Mouse (Mus musculus) MEL (cell line): ENCODE measurements around the gene Mdk. TPM values are rescaled to one million over a fixed set of nuclear protein-coding genes. Genes with fewer than 3 reads are reported as not detected.

Experiments used
- DNase-seq: peaks from one replicate; pipeline ENCODE4 v3.0.0; 2011; ENCODE audit warnings: low read depth, low spot score
- H3K27ac ChIP-seq: 2 replicates; pipeline ENCODE4 v1.5.1; 2012; ENCODE audit warnings: low read depth, mild to moderate bottlenecking, control low read depth, low read length, moderate library complexity; ENCODE audit not compliant: control insufficient read depth
- H3K27me3 ChIP-seq, 2 experiments: fragments of 150-350 bp in 1 of 2; sonication (generic) in 1 of 2; 2 replicates each; pipeline ENCODE4 v1.6.1; 2012; ENCODE audit warnings: low read length in 2 of 2, mild to moderate bottlenecking in 2 of 2, improper control_type of control experiment in 1 of 2, moderate library complexity in 1 of 2; ENCODE audit not compliant: insufficient read depth in 2 of 2, control insufficient read depth in 1 of 2
- H3K36me3 ChIP-seq, 2 experiments: 2 replicates each; pipeline ENCODE4 v1.6.1; 2012 to 2014; ENCODE audit warnings: low read length in 2 of 2, improper control_type of control experiment in 1 of 2, inconsistent platforms in 1 of 2, mild to moderate bottlenecking in 1 of 2; ENCODE audit not compliant: insufficient read depth in 2 of 2, control insufficient read depth in 1 of 2
- H3K4me1 ChIP-seq, 2 experiments: fragments of 150-350 bp in 1 of 2; sonication (generic) in 1 of 2; 2 replicates each; pipeline ENCODE4 v1.6.1; 2012; ENCODE audit warnings: low read length in 2 of 2, improper control_type of control experiment in 1 of 2, mild to moderate bottlenecking in 1 of 2; ENCODE audit not compliant: insufficient read depth in 2 of 2, control insufficient read depth in 1 of 2
- H3K4me3 ChIP-seq, 2 experiments: fragments of 150-350 bp in 1 of 2; sonication (generic) in 1 of 2; 2 replicates each; pipeline ENCODE4 v1.5.1; 2012; ENCODE audit warnings: low read depth in 2 of 2, low read length in 2 of 2, mild to moderate bottlenecking in 2 of 2, moderate library complexity in 2 of 2, control low read depth in 1 of 2, improper control_type of control experiment in 1 of 2; ENCODE audit not compliant: control insufficient read depth in 1 of 2, insufficient read depth in 1 of 2
- H3K79me2 ChIP-seq: 2 replicates; pipeline ENCODE4 v1.6.1; 2012; ENCODE audit warnings: mild to moderate bottlenecking, low read length, moderate library complexity; ENCODE audit not compliant: control insufficient read depth, poor library complexity, insufficient read depth
- H3K9ac ChIP-seq: 2 replicates; pipeline ENCODE4 v1.6.1; 2012; ENCODE audit warnings: low read depth, mild to moderate bottlenecking, control low read depth, low read length, moderate library complexity; ENCODE audit not compliant: control insufficient read depth, poor library complexity, severe bottlenecking
- H3K9me3 ChIP-seq: fragments of 150-350 bp; sonication (generic); replicated peaks from 2 replicates; pipeline ENCODE4 v1.6.1; 2012; ENCODE audit warnings: mild to moderate bottlenecking, low read length, improper control_type of control experiment, moderate library complexity; ENCODE audit not compliant: insufficient read depth
- BHLHE40 ChIP-seq: IDR thresholded peaks from 2 replicates; pipeline ENCODE4 v1.6.1; 2012; ENCODE audit warnings: low read depth, mild to moderate bottlenecking, inconsistent platforms, low read length, improper control_type of control experiment, borderline replicate concordance
- ELF1 ChIP-seq: IDR thresholded peaks from 2 replicates; pipeline ENCODE4 v1.6.1; 2014; ENCODE audit warnings: low read depth, mild to moderate bottlenecking, inconsistent platforms, low read length, improper control_type of control experiment, moderate library complexity
- ETS1 ChIP-seq: IDR thresholded peaks from 2 replicates; pipeline ENCODE4 v1.6.1; 2012; ENCODE audit warnings: low read depth, mild to moderate bottlenecking, inconsistent platforms, low read length, improper control_type of control experiment, moderate library complexity
- GABPA ChIP-seq: IDR thresholded peaks from 2 replicates; pipeline ENCODE4 v1.6.1; 2012; ENCODE audit warnings: low read depth, mild to moderate bottlenecking, inconsistent platforms, low read length, improper control_type of control experiment, moderate library complexity
- GATA1 ChIP-seq: IDR thresholded peaks from 2 replicates; pipeline ENCODE4 v1.6.1; 2011; ENCODE audit warnings: low read depth, low read length, improper control_type of control experiment
- KAT2A ChIP-seq: conservative IDR thresholded peaks from 2 replicates; pipeline ENCODE4 v1.6.1; 2012; ENCODE audit warnings: low read depth, low read length, improper control_type of control experiment, inconsistent platforms
- MAFK ChIP-seq: IDR thresholded peaks from 2 replicates; pipeline ENCODE4 v1.6.1; 2011; ENCODE audit warnings: low read depth, mild to moderate bottlenecking, low read length, improper control_type of control experiment, borderline replicate concordance
- MAZ ChIP-seq: IDR thresholded peaks from 2 replicates; pipeline ENCODE4 v1.6.1; 2012; ENCODE audit warnings: low read depth, mild to moderate bottlenecking, inconsistent platforms, low read length, improper control_type of control experiment
- MEF2A ChIP-seq: IDR thresholded peaks from 2 replicates; pipeline ENCODE4 v1.6.1; 2014; ENCODE audit warnings: low read depth, mild to moderate bottlenecking, inconsistent platforms, low read length, improper control_type of control experiment; ENCODE audit not compliant: poor library complexity, insufficient replicate concordance, severe bottlenecking; ENCODE audit errors: extremely low read depth
- MYB ChIP-seq: IDR thresholded peaks from 2 replicates; pipeline ENCODE4 v1.6.1; 2011; ENCODE audit warnings: mild to moderate bottlenecking, low read depth, low read length, improper control_type of control experiment
- NRF1 ChIP-seq: IDR thresholded peaks from 2 replicates; pipeline ENCODE4 v1.6.1; 2014; ENCODE audit warnings: low read depth, mild to moderate bottlenecking, inconsistent platforms, low read length, improper control_type of control experiment, moderate library complexity; ENCODE audit not compliant: poor library complexity, insufficient read depth, severe bottlenecking
- POLR2A ChIP-seq, 2 experiments: IDR thresholded peaks; 2 replicates each; pipeline ENCODE4 v1.6.1; 2011 to 2012; ENCODE audit warnings: low read length in 2 of 2, mild to moderate bottlenecking in 2 of 2, control low read depth in 1 of 2, improper control_type of control experiment in 1 of 2, low read depth in 1 of 2, moderate library complexity in 1 of 2; ENCODE audit not compliant: control insufficient read depth in 1 of 2, insufficient read depth in 1 of 2, poor library complexity in 1 of 2
- POLR2AphosphoS5 ChIP-seq: IDR thresholded peaks from 2 replicates; pipeline ENCODE4 v1.6.1; 2012; ENCODE audit warnings: low read depth, borderline replicate concordance, mild to moderate bottlenecking, inconsistent platforms, low read length, moderate library complexity, mixed read lengths
- RAD21 ChIP-seq: IDR thresholded peaks from 2 replicates; pipeline ENCODE4 v1.6.1; 2011; ENCODE audit warnings: mild to moderate bottlenecking, low read depth, low read length, improper control_type of control experiment
- RCOR1 ChIP-seq: IDR thresholded peaks from 2 replicates; pipeline ENCODE4 v1.6.1; 2012; ENCODE audit warnings: low read depth, mild to moderate bottlenecking, inconsistent platforms, low read length, improper control_type of control experiment
- TAL1 ChIP-seq: IDR thresholded peaks from 2 replicates; pipeline ENCODE4 v1.6.1; 2012; ENCODE audit warnings: mild to moderate bottlenecking, inconsistent platforms, low read length, moderate library complexity, mixed read lengths
- USF1 ChIP-seq: IDR thresholded peaks from 2 replicates; pipeline ENCODE4 v1.6.1; 2014; ENCODE audit warnings: low read depth, mild to moderate bottlenecking, inconsistent platforms, low read length, improper control_type of control experiment, moderate library complexity
- ZC3H11A ChIP-seq: IDR thresholded peaks from 2 replicates; pipeline ENCODE4 v1.6.1; 2012; ENCODE audit warnings: low read depth, mild to moderate bottlenecking, inconsistent platforms, low read length, improper control_type of control experiment
- ZKSCAN1 ChIP-seq: IDR thresholded peaks from 2 replicates; pipeline ENCODE4 v1.6.1; 2012; ENCODE audit warnings: low read depth, mild to moderate bottlenecking, inconsistent platforms, low read length, improper control_type of control experiment, moderate library complexity
- ZNF384 ChIP-seq: IDR thresholded peaks from 2 replicates; pipeline ENCODE4 v1.6.1; 2012; ENCODE audit warnings: low read depth, mild to moderate bottlenecking, inconsistent platforms, low read length, improper control_type of control experiment
- polyA plus RNA-seq, 2 experiments: library from polyadenylated mRNA; stranded (reverse) in 1 of 2; unstranded in 1 of 2; fragments of >175 nt in 1 of 2; fragments of >200 nt in 1 of 2; gene quantifications; 2 replicates each; pipeline versions ENCODE4 v1.2.1 to v1.2.4; 2012; ENCODE audit warnings: low replicate concordance in 2 of 2, low read depth in 1 of 2; ENCODE audit not compliant: insufficient read length in 2 of 2, insufficient read depth in 1 of 2, missing spikeins in 1 of 2
- total RNA-seq: library from RNA; depleted of rRNA; stranded (reverse); fragments of 300-350 nt; gene quantifications from 2 replicates; pipeline ENCODE4 v1.2.3, GENCODE M21; 2012

Gene Mdk
- total and polyA plus RNA-seq, 3 experiments = 0.19 to 3.4 TPM; not detected in 1

DNA sequence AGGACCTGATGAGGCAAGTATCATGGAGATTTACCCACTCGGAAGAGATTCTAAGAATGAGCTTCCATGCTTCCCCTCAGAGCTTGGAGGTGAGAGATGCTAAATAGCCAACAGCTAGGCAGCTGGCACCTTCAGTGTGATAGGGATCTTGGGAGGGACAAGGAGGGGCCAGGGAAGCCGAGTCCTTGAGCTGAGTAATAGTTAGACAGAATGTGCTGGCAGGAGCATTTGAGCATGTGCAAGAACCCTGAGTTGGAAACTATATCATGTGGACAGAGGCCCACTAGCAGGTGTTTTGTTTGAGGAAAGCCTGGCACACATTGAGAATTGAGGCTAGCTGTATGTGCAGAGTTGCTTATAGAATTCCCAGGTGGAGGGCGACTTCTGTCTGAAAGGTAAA lies 19.5 kb downstream of the Mdk start:
- peak overlapping the region; percentile 74 for H3K27ac ChIP-seq
- H3K4me3 ChIP-seq = no peak overlapping the region
- H3K79me2 ChIP-seq = peaks cover 2% of the 10 kb centered on the region; the same call in 1 of the 2 replicates
- no peaks in the 10 kb centered on the region for H3K27me3 ChIP-seq
- H3K9me3 ChIP-seq = no peaks in the 10 kb centered on the region
- H3K4me1 ChIP-seq = peaks cover 42 to 53% of the 10 kb centered on the region in 2 experiments
- no peak overlapping the region for H3K9ac ChIP-seq
- DNase-seq = peak; percentile 53
- TF ChIP-seq ZC3H11A = no peak
- TF ChIP-seq GATA1 = 0 out of 2 replicates have a peak, but pooled peaks have one; percentile 24
- TF ChIP-seq NRF1 = peak; percentile 54; the same call in 1 of the 2 replicates
- H3K36me3 ChIP-seq = peaks cover 9 to 52% of the 10 kb centered on the region in 2 experiments

DNA sequence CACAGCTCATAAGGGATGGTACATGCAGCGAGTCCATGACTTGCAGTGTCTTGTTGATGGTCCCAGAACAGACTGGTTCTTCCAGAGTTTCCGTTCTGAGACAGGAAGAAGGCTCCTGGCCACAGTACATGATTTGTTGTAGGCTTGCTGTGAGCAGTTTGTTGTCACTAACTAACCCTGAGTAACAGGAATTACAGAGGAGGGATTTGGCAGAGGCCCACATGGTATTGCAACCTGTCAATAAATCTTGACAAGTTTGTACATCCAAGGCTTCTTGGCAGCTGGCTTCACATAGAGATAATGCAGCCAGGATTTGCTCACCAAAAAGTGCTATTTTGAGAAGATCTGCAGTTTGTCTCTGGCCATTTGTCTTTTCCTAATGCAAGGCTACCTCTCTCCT lies 26.0 kb downstream of the Mdk start:
- no peak overlapping the region for H3K4me3 ChIP-seq
- no peaks in the 10 kb centered on the region for H3K9me3 ChIP-seq
- H3K36me3 ChIP-seq = peaks cover 3 to 8% of the 10 kb centered on the region in 2 experiments; a peak in 3 of 4 replicates
- H3K27me3 ChIP-seq = no peaks in the 10 kb centered on the region
- H3K79me2 ChIP-seq = no peaks in the 10 kb centered on the region
- DNase-seq = no peak
- H3K9ac ChIP-seq = no peak overlapping the region
- H3K27ac ChIP-seq = no peak overlapping the region
- H3K4me1 ChIP-seq = no peaks in the 10 kb centered on the region
- TF ChIP-seq ETS1 (no peak), RCOR1 (no peak), MAZ (no peak), MAFK (no peak), MYB (no peak), POLR2A (IDR thresholded peaks at IDR 0.05; ENCODE audit: control insufficient read depth in 1 of 2, insufficient read depth in 1 of 2, low read depth in 1 of 2, low read length in 2 of 2, poor library complexity in 1 of 2) (no peak), POLR2AphosphoS5 (no peak), ELF1 (no peak), USF1 (no peak), ZNF384 (no peak), GABPA (no peak), ZC3H11A (no peak), BHLHE40 (no peak), TAL1 (no peak), RAD21 (no peak), MEF2A (no peak), KAT2A (no peak), ZKSCAN1 (no peak)
